Mouse (Mus musculus): ENCODE results near the gene Serpinb3b. TPM values are rescaled to one million over a fixed set of nuclear protein-coding genes. Genes with fewer than 3 reads are reported as not detected.
"Not testable (repeated sequence)": the region's sequence is repeated elsewhere in the genome, so short reads cannot be mapped to it uniquely, and the experiment has no call there.

Serpinb3b gene
- not detected in 2 replicates for total RNA-seq (2015)
- not detected in 2 replicates for total RNA-seq (2017)

DNA sequence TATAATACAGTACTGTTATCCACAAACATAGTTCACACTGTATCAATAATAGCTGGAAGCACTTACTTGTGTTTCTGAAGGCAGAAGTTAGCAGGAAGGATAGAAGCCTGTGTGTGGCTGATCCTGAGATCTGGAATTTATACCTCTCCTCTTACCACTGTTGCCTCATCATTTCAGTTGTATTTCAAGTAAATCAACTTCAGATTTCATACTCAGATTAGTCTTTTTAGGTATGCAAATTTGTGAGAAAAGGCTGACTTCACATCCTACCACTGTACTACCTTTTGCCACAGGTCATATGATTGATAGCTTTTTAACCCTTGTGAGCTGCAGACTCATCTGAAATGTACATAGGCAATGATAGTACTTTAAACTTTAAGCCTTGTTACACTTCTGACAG, at the start of gene Serpinb3b, which contains the start of gene Serpinb3c:
Gene Serpinb3b (minus strand): TSS at position 101 of the 400 bp plus-strand sequence.
Gene Serpinb3c (minus strand): TSS at position 111 of the 400 bp plus-strand sequence.
- not testable (repeated sequence) for ATAC-seq (replicated peaks; ENCODE audit: poor library complexity)

DNA sequence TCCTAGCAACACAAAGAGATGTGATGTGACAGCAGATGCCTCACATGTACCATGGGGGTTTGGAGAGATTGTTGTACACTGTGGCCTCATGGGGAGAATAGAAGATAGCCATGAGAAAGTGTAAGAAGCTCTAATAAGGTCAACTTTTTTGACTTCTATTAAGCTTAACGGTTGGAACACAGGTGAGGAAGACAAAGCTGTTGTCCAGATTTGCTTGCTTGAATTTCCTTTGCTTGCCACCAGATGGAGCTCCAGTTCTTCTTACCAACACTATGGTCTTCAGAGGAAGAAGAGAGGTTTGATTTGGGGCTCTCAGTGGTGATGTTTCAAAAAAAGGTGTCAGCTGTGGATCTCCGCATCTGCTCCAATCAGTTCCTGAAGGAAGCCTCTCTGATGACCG, 35.0 kb downstream of the Serpinb3b start:
- peak; percentile 91 for ATAC-seq (replicated peaks; ENCODE audit: poor library complexity)

DNA sequence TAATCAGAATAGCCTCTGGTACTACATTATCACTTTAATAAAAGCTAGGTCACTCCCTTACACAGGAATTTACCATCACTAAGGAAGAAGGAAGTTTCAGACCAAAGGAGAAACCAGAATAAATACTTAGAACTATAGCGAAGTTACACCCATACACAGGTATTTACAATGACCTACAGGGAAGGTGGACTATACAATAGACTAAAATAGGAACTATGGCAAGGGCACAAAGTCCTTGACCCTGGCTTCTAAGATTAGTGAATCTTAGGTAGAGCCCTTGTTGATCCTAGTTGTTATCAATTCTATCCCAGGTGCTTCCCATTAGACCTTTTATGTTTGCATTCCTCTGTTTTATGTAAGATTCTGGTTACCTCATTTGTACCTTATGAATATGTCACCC, 60.9 kb downstream of the Serpinb3b start:
- ATAC-seq (replicated peaks; ENCODE audit: poor library complexity), result not testable (repeated sequence)

DNA sequence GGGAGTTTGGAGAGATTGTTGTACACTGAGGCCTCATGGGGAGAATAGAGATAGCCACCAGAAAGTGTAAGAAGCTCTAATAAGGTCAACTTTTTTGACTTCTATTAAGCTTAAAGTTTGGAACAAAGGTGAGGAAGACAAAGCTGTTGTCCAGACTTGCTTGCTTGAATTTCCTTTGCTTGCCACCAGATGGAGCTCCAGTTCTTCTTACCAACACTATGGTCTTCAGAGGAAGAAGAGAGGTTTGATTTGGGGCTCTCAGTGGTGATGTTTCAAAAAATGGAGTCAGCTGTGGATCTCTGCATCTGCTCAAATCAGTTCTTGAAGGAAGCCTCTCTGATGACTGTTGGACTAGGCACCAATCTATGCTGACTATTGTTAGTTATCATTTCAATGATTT, 150.7 kb downstream of the Serpinb3b start:
- ATAC-seq (replicated peaks; ENCODE audit: poor library complexity), result peak; percentile 90

Other genes starting within 250 kb of the Serpinb3b start
- not detected in 2 replicates for gene Serpinb3a, start 226.1 kb downstream of the Serpinb3b start, total RNA-seq (2015)
- gene Serpinb3a, start 226.1 kb downstream of the Serpinb3b start, total RNA-seq (2017), result not detected in 2 replicates
- gene Serpinb3d, start 194.9 kb downstream of the Serpinb3b start, total RNA-seq (2015), result not detected in 2 replicates
- not detected in 2 replicates for gene Serpinb3d, start 194.9 kb downstream of the Serpinb3b start, total RNA-seq (2017)
- not detected in 2 replicates for gene Serpinb3c, start within 50 bp of the Serpinb3b start, total RNA-seq (2015)
- gene Serpinb3c, start within 50 bp of the Serpinb3b start, total RNA-seq (2017), result not detected in 2 replicates
- not detected in 2 replicates for gene Serpinb11, start 82.8 kb upstream of the Serpinb3b start, total RNA-seq (2015)
- gene Serpinb11, start 82.8 kb upstream of the Serpinb3b start, total RNA-seq (2017), result not detected in 2 replicates
- not detected in 2 replicates for gene Serpinb7, start 121.3 kb upstream of the Serpinb3b start, total RNA-seq (2015)
- gene Serpinb7, start 121.3 kb upstream of the Serpinb3b start, total RNA-seq (2017), result not detected in 2 replicates
- gene Serpinb2, start 233.1 kb upstream of the Serpinb3b start, total RNA-seq (2015), result 0.49 and 0.77 TPM in 2 replicates
- 2.5 TPM in 1 of 2 replicates, not detected in the other for gene Serpinb2, start 233.1 kb upstream of the Serpinb3b start, total RNA-seq (2017)